Mouse (Mus musculus): ENCODE measurements around the gene Mtmr12.

DNA sequence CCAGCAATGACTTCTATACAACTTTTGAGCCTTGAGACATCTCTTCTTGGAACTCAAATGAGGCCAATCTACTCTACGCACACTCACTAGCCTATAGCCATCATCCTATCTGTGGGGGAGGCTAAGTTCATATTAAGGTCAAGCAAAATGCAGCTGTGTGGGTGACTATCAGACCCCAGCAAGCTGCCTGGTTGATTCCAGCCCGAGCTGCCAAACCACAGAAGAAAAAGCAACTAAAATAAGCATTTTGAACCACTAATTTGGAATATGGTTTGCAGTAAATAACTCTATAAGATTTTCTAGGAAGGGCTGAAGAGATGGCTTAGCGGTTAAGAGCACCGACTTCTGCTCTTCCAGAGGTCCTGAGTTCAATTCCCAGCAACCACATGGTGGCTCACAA, 105.8 kb downstream of the Mtmr12 start:
- TF ChIP-seq GATA1 (IDR thresholded peaks at IDR 0.05; ENCODE audit: borderline replicate concordance, low read length) (no peak), FLI1 (IDR thresholded peaks at IDR 0.05; ENCODE audit: low read length) (no peak)
